Mouse (Mus musculus) liver (tissue): ENCODE data around the gene Triobp.
"Not testable (repeated sequence)": the region's sequence is repeated elsewhere in the genome, so short reads cannot be mapped to it uniquely, and the experiment has no call there.

Source experiments
- DNase-seq: peaks from one replicate; pipeline ENCODE4 v3.0.0-alpha.2; 2020; ENCODE audit warnings: mixed read lengths

The Triobp gene

DNA sequence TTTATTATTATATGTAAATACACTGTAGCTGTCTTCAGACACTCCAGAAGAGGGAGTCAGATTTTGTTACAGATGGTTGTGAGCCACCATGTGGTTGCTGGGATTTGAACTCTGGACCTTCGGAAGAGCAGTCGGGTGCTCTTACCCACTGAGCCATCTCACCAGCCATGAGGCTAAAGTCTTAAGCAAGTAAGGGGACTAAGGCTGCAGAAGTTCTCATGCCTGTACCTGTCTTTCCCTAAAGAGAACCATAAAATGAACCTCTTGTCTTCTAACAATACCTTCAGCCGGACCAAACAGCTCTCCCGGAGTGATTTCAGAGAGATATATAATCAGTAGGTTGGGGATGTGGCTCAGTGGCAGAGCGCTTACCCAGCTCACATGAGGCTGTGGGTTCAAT lies 84.4 kb downstream of the Triobp start:
- DNase-seq: not testable (repeated sequence)

DNA sequence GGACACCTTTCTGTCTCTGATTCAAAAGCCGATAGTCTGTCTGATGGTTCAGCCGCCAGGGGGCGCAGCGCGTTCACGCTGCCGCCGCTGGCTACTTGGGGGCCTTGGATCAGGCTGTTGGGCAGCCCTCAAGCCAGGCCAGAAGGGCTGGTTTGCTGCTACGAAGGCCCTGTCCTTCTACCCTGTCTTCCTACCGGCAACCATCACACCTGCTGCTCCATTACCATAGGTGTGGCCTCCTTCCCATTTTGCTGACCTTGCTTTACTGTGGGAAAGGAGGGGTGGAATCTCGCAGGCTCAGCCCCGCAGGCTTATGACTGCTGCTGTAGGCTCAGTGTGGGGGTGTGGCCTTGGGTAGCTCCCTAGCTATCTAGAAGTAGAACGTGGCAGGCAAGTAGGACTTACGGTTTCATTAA lies 90.4 kb downstream of the Triobp start:
- peak; percentile 84 for DNase-seq

DNA sequence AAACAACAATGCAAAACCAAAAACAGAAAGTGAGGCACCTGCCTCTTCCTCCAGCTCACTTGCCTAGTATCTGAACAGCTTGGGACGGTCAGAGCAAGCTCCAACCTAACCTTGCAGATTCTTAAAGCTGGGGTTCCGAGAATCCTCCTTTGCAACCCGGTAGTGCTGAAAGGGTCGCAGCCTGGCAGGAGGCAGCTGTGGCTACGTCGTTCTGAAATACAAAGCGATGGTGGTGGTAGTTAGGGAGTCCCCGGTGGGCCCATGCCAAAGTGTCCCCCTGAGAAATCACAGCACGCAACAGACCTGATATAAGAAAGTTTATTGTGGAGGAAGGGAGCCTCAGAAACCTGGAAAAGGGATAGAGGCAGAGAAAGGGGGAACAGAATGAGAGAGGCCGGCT lies 90.8 kb downstream of the Triobp start:
- DNase-seq: no peak

DNA sequence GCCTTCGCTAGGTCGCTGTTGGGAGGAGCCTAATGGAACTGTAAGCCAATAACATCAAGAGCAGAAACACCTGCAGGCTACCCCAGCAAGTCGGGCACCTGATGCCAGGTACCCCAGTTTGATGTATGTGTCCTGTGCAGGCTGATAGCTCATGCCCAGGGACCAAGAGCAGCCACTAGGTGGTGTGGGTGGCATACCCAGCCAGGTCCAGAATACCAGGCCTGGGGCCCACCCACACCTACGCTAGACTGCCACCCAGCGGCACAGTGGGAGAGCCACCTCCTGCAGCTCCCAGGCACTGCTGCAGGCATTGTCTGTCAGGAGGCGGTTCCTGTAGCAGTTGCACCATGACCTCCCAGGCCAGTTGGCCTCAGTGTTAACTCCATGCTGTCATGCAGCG lies 91.3 kb downstream of the Triobp start:
- DNase-seq: peak; percentile 90

DNA sequence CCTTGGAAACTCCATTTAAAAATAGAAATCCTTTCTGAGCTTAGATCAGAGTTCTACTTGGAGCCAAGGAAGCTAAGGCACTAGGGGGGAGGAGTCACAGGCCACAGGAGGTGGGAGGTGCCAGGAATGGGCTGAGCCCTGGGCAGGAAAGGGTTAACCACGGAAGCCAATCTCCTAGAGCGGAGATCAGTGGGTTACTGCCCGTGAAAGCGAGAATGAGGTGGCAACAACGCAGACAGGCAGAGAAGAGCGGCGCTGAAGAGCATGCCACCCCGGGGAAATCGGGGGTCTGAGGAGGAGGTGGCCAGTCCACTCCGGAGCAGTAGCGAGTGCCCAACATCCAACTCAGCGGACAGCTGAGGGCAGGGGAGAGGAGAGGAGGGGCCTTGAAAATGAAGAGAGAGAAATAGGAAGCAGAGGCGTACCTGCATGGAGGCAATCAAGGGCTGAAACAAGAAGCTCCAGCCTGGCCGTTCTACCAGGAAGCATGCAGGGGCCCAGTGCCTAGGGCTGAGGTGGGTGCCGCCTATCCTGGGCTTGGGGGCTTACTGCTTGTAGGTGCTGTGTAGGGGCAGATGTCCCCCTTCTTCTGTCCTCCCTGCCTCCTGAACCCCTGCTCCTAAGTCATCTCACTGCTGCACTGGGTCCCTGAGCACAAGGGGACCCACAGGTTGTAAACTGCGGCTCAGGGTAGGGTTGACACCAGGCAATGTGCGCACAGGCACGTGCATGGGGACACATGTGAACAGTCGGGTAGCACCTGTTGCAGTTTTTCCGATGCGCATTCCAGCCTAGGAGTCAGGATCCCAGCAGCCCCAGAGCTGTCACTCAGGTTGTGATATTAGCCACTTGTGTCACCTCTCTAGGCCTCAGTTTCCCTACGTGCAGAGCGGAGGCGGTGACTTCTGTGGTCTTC lies 93.2 kb downstream of the Triobp start:
- peak; percentile 51 for DNase-seq

DNA sequence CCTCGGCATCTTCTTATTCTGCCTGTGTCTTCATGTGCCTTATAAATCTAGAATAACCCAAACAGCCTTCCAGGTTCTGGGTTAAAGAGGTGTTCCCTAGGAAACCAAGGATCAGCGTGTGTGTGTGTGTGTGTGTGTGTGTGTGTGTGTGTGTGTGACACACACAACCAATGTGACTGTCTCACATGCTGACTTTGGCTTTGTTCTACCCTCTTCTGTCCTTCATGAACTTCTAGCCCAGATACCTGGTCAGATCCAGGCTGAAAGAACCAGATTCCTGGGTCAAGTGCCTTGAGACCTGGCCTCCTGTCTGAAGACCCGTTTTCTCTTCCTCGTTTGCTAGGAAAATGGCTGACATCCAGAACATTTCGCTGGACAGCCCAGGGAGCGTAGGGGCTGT lies 94.1 kb downstream of the Triobp start, which contains the start of gene Galr3:
Gene Galr3, plus strand, starts transcription at position 301 of the 400 bp plus-strand sequence.
- DNase-seq: no peak

DNA sequence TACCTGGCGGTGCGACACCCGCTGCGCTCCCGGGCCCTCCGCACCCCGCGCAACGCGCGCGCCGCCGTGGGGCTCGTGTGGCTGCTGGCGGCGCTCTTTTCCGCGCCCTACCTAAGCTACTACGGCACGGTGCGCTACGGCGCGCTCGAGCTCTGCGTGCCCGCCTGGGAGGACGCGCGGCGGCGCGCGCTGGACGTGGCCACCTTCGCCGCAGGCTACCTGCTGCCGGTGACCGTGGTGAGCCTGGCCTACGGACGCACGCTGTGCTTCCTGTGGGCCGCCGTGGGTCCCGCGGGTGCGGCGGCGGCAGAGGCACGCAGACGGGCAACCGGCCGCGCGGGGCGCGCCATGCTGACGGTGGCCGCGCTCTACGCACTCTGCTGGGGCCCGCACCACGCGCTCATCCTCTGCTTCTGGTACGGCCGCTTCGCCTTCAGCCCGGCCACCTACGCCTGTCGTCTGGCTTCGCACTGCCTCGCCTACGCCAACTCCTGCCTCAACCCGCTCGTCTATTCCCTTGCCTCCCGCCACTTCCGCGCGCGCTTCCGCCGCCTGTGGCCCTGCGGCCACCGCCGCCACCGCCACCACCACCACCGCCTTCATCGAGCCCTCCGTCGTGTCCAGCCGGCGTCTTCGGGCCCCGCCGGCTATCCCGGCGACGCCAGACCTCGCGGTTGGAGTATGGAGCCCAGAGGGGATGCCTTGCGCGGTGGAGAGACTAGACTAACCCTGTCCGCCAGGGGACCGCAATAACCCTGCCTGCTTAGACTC lies 95.4 kb downstream of the Triobp start:
- DNase-seq: no peak

GRCm38 (mm10) chr15:79044837-79045236 lies 97.3 kb downstream of the Triobp start:
- DNase-seq: peak; percentile 29

DNA sequence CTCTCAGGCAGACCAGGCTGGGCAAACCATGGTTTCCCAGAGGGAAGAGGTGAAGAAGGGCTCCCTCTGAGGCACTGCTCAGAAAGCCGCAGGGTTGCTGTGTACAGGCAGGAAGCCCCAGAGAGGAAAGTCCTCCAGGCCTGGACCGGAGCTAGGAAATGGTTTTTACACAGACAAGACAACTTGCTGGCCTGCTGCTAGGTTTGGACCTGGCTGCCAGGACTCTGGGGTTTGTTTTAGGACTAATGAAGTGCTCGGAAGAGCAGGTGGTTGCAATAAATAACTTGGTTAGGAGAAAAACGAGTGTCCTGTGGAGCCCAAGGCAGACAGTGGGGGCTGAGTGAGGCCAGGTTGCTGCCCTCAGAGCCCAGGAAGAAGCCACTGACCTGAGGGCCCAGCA lies 100.7 kb downstream of the Triobp start:
- no peak for DNase-seq

DNA sequence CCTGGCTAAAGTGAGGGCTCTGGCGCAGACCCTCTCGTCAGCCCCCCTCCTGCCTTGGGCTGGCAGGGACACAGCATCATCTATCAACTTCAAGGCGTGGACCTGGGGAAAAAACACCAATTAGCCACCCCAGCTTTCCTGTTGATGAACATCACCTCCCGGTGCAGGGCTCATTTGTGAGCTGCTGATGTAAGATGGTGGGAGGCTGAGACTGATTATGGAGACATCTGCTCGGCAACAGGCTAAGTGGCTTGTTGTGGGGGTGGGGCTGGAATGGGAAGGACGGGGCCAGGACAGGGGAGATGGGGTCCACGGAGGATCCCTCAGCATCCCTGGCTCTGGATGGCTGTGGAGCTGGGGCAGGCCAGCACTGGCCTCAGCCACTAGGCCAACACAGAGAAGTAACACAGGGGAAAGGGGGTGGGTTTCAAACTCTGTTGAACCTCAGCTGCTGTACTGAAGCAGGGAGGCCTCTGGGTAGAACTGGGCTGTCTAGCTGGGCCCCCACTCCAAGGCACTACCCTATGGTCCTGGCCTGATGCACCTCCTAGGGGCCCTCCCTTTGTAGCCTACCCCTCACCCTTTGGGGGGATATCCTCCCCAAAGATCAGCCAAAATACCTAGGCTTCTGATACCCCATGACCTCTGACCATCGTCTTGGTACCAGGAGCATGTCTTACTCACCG lies 102.8 kb downstream of the Triobp start:
- DNase-seq: no peak

GRCm38 (mm10) chr15:79050964-79051363 lies 103.4 kb downstream of the Triobp start:
- no peak for DNase-seq

DNA sequence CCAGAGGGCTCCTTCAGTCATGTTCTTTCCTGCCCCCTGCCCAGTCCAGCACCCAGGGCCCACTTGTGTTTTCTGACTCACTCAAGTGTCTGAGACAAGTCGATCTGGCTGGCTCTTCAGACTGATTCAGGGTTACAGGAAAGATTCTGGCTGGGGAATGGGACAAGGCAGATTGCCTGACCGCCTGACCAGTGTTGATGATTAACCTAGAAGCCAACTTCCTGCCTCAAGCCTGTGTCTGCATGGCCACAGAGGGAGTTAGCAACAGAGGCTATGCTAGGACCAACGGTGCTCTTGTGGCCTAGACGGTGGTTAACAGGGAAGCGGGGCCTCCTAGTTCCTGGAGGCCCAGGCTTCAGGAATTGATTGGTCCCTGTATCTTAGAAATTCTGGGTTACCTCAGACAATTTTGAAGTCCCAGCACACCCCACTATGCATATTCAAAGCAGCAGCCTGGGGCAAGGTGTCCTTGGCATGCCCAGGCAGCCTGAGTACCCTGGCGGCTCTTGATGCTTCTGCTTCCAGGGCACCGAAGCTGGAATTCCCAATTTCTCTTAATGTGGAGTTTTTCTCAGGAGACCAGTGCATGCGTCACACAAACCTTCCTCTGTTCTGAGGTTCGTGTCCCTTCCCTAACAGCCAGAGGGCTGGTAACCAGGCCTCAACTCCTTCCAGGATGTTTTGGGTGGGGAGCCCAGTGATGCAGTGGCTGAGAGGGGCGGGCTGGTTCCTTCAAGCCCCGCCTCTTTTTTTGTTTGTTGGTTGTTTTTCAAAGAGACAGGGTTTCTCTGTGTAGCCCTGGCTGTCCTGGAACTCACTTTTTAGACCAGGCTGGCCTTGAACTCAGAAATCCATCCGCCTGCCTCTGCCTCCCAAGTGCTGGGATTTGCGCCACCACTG lies 104.2 kb downstream of the Triobp start:
- peak; percentile 33 for DNase-seq

DNA sequence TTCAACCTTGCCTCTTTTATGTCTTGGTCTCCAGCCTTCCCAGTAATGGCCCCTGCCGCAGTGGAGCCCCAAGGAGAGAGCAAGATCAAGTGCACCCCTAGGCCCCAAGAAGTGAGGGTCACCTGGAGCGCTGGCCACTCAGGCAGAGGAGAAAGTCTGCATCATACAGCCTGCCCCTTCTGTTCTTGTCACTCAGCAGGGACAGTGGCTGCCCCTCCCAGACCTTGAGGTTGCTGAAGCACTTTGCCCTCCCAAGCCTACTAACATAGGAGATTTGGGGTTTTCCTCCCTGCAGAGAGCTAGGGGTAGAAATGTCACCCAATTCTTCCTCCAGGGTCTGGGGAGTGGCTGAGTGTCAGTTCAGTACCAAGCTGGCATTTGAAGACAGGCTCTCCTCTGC lies 104.8 kb downstream of the Triobp start:
- no peak for DNase-seq
